Mouse (Mus musculus) stomach, postnatal 0 days (tissue): ENCODE measurements around the gene Trmt10c.

Experiments
- CTCF ChIP-seq: IDR thresholded peaks from 2 replicates; pipeline ENCODE4 v1.5.1; 2016; ENCODE audit warnings: antibody characterized with exemption, low read depth, mild to moderate bottlenecking, moderate library complexity
- EP300 ChIP-seq: optimal IDR thresholded peaks from 2 replicates; pipeline ENCODE3; 2016; ENCODE audit warnings: antibody characterized with exemption

- TF ChIP-seq CTCF = no peak
- no peak for TF ChIP-seq EP300
These were observed 8.7 kb downstream of the Trmt10c start for GRCm38 (mm10) chr16:56028722-56029551.
